Mouse (Mus musculus) ES-E14 (cell line): ENCODE results near the gene Plin4.

Experiments
- CHD2 ChIP-seq: IDR thresholded peaks from 2 replicates; pipeline ENCODE4 v1.6.1; 2014; ENCODE audit warnings: mild to moderate bottlenecking, low read depth, low read length, inconsistent platforms
- HCFC1 ChIP-seq: IDR thresholded peaks from 2 replicates; pipeline ENCODE4 v1.6.1; 2012; ENCODE audit warnings: low read length, inconsistent platforms, borderline replicate concordance; ENCODE audit not compliant: insufficient read depth
- MAFK ChIP-seq: IDR thresholded peaks from 2 replicates; pipeline ENCODE4 v1.6.1; 2014; ENCODE audit warnings: mild to moderate bottlenecking, low read depth, low read length, inconsistent platforms; ENCODE audit not compliant: insufficient read depth
- ZC3H11A ChIP-seq: IDR thresholded peaks from 2 replicates; pipeline ENCODE4 v1.6.1; 2012; ENCODE audit warnings: low read depth, mild to moderate bottlenecking, inconsistent platforms, low read length, borderline replicate concordance

DNA sequence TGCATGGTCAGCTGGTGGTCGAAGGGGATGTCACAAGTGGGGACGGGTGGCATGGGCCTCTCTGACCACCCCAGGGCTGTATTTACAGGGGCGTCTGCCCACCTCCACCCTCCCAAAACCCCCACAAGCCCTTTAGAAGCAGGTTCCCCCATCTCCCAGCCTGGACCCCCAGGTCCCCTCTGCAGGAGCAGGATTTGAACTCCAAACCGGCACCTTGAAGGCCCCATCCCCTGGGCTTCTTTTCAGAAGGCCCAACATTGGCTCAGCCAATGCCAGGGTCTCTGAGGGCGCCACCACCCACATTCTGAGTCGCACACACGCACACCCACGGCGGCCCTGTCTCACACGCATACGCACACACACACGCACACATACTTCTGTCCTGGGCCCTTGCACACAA is 13.6 kb upstream of the Plin4 start:
- TF ChIP-seq MAFK (no peak), HCFC1 (no peak), CHD2 (no peak), ZC3H11A (no peak)
